Mouse (Mus musculus): ENCODE data around the gene 4930435E12Rik. TPM values are rescaled to one million over a fixed set of nuclear protein-coding genes. Genes with fewer than 3 reads are reported as not detected.
A peak's percentile ranks its signal among the peaks of the same experiment; 100 is the strongest.
"Not testable (repeated sequence)": the region's sequence is repeated elsewhere in the genome, so short reads cannot be mapped to it uniquely, and the experiment has no call there.

4930435E12Rik gene
- polyA plus RNA-seq (2012; ENCODE audit: insufficient read depth, insufficient read length, low replicate concordance, missing spikeins) = not detected in 2 replicates

- H3K4me3 ChIP-seq (ENCODE audit: insufficient read depth, low read depth, low read length) = no peak within 1 kb of the TSS
- no peak for TF ChIP-seq CTCF (IDR thresholded peaks at IDR 0.05; ENCODE audit: insufficient read depth, low read depth, low read length)
- TF ChIP-seq POLR2A (IDR thresholded peaks at IDR 0.05; ENCODE audit: insufficient read depth, low read depth, low read length) = no peak
- 89% methylated on average over 3 of the region's 3 CpGs for WGBS
- no peak within 1 kb of the TSS for H3K27ac ChIP-seq (ENCODE audit: insufficient read depth, low read depth, low read length)
- no peaks in the 10 kb centered on the region for H3K4me1 ChIP-seq (ENCODE audit: control insufficient read depth, insufficient read depth, low read length)
These were observed at the start of gene 4930435E12Rik for GRCm38 (mm10) chr16:38828649-38829048. 4930435E12Rik (minus strand) TSS chr16:38828749.

- Histone ChIP-seq H3K27ac (ENCODE audit: insufficient read depth, low read depth, low read length) (no peak overlapping the region), H3K4me3 (ENCODE audit: insufficient read depth, low read depth, low read length) (no peak overlapping the region), H3K4me1 (ENCODE audit: control insufficient read depth, insufficient read depth, low read length) (no peaks in the 10 kb centered on the region)
- TF ChIP-seq CTCF (IDR thresholded peaks at IDR 0.05; ENCODE audit: insufficient read depth, low read depth, low read length) (no peak), POLR2A (IDR thresholded peaks at IDR 0.05; ENCODE audit: insufficient read depth, low read depth, low read length) (no peak)
- 32% methylated on average over 4 of the region's 4 CpGs for WGBS
These were observed 45.9 kb upstream of the 4930435E12Rik start for GRCm38 (mm10) chr16:38874481-38874880.

GRCm38 (mm10) chr16:38873231-38873630, 44.7 kb upstream of the 4930435E12Rik start:
- H3K4me1 ChIP-seq (ENCODE audit: control insufficient read depth, insufficient read depth, low read length) = no peaks in the 10 kb centered on the region
- 86% methylated on average over 4 of the region's 4 CpGs for WGBS
- TF ChIP-seq CTCF (IDR thresholded peaks at IDR 0.05; ENCODE audit: insufficient read depth, low read depth, low read length) (no peak), POLR2A (IDR thresholded peaks at IDR 0.05; ENCODE audit: insufficient read depth, low read depth, low read length) (no peak)
- H3K4me3 ChIP-seq (ENCODE audit: insufficient read depth, low read depth, low read length) = no peak overlapping the region
- no peak overlapping the region for H3K27ac ChIP-seq (ENCODE audit: insufficient read depth, low read depth, low read length)

- TF ChIP-seq CTCF (IDR thresholded peaks at IDR 0.05; ENCODE audit: insufficient read depth, low read depth, low read length) (no peak), POLR2A (IDR thresholded peaks at IDR 0.05; ENCODE audit: insufficient read depth, low read depth, low read length) (no peak)
- H3K27ac ChIP-seq (ENCODE audit: insufficient read depth, low read depth, low read length) = no peak overlapping the region
- peaks cover 2% of the 10 kb centered on the region; the same call in 1 of the 2 replicates for H3K4me1 ChIP-seq (ENCODE audit: control insufficient read depth, insufficient read depth, low read length)
- H3K4me3 ChIP-seq (ENCODE audit: insufficient read depth, low read depth, low read length) = no peak overlapping the region
- 89% methylated on average over 5 of the region's 5 CpGs for WGBS
These were observed 35.8 kb upstream of the 4930435E12Rik start for GRCm38 (mm10) chr16:38864358-38864757.

- H3K27ac ChIP-seq (ENCODE audit: insufficient read depth, low read depth, low read length) = no peak overlapping the region
- WGBS = 17% methylated on average over 6 of the region's 6 CpGs
These were observed 32.0 kb upstream of the 4930435E12Rik start for GRCm38 (mm10) chr16:38860548-38860947.

GRCm38 (mm10) chr16:38858120-38858749, 29.7 kb upstream of the 4930435E12Rik start:
- no peak for TF ChIP-seq POLR2A (IDR thresholded peaks at IDR 0.05; ENCODE audit: insufficient read depth, low read depth, low read length)
- no peak for TF ChIP-seq CTCF (IDR thresholded peaks at IDR 0.05; ENCODE audit: insufficient read depth, low read depth, low read length)
- no peak overlapping the region for H3K27ac ChIP-seq (ENCODE audit: insufficient read depth, low read depth, low read length)
- no peak overlapping the region for H3K4me3 ChIP-seq (ENCODE audit: insufficient read depth, low read depth, low read length)
- WGBS = 15% methylated on average over 8 of the region's 8 CpGs
- H3K4me1 ChIP-seq (ENCODE audit: control insufficient read depth, insufficient read depth, low read length) = peaks cover 5% of the 10 kb centered on the region; the same call in 1 of the 2 replicates

More at GRCm38 (mm10) chr16:38860548-38860947, 32.0 kb upstream of the 4930435E12Rik start:
- Histone ChIP-seq H3K4me1 (ENCODE audit: control insufficient read depth, insufficient read depth, low read length) (peaks cover 5% of the 10 kb centered on the region; the same call in 1 of the 2 replicates), H3K4me3 (ENCODE audit: insufficient read depth, low read depth, low read length) (no peak overlapping the region)
- TF ChIP-seq CTCF (IDR thresholded peaks at IDR 0.05; ENCODE audit: insufficient read depth, low read depth, low read length) = no peak
- no peak for TF ChIP-seq POLR2A (IDR thresholded peaks at IDR 0.05; ENCODE audit: insufficient read depth, low read depth, low read length)

GRCm38 (mm10) chr16:38812521-38812920, 16.0 kb downstream of the 4930435E12Rik start:
- Histone ChIP-seq H3K4me1 (ENCODE audit: control insufficient read depth, insufficient read depth, low read length) (peaks cover 4% of the 10 kb centered on the region), H3K27ac (ENCODE audit: insufficient read depth, low read depth, low read length) (no peak overlapping the region), H3K4me3 (ENCODE audit: insufficient read depth, low read depth, low read length) (no peak overlapping the region)
- WGBS = 36% methylated on average over 8 of the region's 8 CpGs
- TF ChIP-seq POLR2A (IDR thresholded peaks at IDR 0.05; ENCODE audit: insufficient read depth, low read depth, low read length) (no peak), CTCF (IDR thresholded peaks at IDR 0.05; ENCODE audit: insufficient read depth, low read depth, low read length) (peak; percentile 63; the same call in 1 of the 2 replicates)

GRCm38 (mm10) chr16:38810196-38810595, 18.4 kb downstream of the 4930435E12Rik start:
- TF ChIP-seq CTCF (IDR thresholded peaks at IDR 0.05; ENCODE audit: insufficient read depth, low read depth, low read length) (no peak), POLR2A (IDR thresholded peaks at IDR 0.05; ENCODE audit: insufficient read depth, low read depth, low read length) (no peak)
- Histone ChIP-seq H3K4me1 (ENCODE audit: control insufficient read depth, insufficient read depth, low read length) (no peaks in the 10 kb centered on the region), H3K4me3 (ENCODE audit: insufficient read depth, low read depth, low read length) (no peak overlapping the region), H3K27ac (ENCODE audit: insufficient read depth, low read depth, low read length) (no peak overlapping the region)
- 92% methylated on average over 5 of the region's 5 CpGs for WGBS

- H3K4me1 ChIP-seq (ENCODE audit: control insufficient read depth, insufficient read depth, low read length); H3K27ac ChIP-seq (ENCODE audit: insufficient read depth, low read depth, low read length); H3K4me3 ChIP-seq (ENCODE audit: insufficient read depth, low read depth, low read length): not testable (repeated sequence)
- 84% methylated on average over 5 of the region's 5 CpGs for WGBS
These were observed 20.8 kb downstream of the 4930435E12Rik start for GRCm38 (mm10) chr16:38807796-38808195.

Data from olfactory bulb, adult 2 months (tissue).